Mouse (Mus musculus) brain, embryonic 14.5 days (tissue): ENCODE data around the gene 3830406C13Rik. TPM values are rescaled to one million over a fixed set of nuclear protein-coding genes. Genes with fewer than 3 reads are reported as not detected.
A peak's percentile ranks its signal among the peaks of the same experiment; 100 is the strongest.
"Not testable (repeated sequence)": the region's sequence is repeated elsewhere in the genome, so short reads cannot be mapped to it uniquely, and the experiment has no call there.

Experiments
- DNase-seq: peaks from one replicate; pipeline ENCODE4 v3.0.0-alpha.2; 2011; ENCODE audit warnings: low read depth
- CTCF ChIP-seq: fragments of 200-500 bp; IDR thresholded peaks from 2 replicates; pipeline ENCODE4 v1.5.1; 2012; ENCODE audit warnings: inconsistent platforms, mild to moderate bottlenecking, moderate library complexity, borderline replicate concordance; ENCODE audit not compliant: insufficient read depth, insufficient read length; ENCODE audit errors: extremely low read depth
- POLR2A ChIP-seq: fragments of 200-500 bp; IDR thresholded peaks from 2 replicates; pipeline ENCODE4 v1.6.1; 2012; ENCODE audit warnings: mild to moderate bottlenecking, inconsistent platforms, borderline replicate concordance; ENCODE audit not compliant: poor library complexity, insufficient read depth, insufficient read length, severe bottlenecking; ENCODE audit errors: extremely low read depth
- polyA plus RNA-seq: library from polyadenylated mRNA; depleted of rRNA; stranded (reverse); fragments of >200 nt; gene quantifications from 2 replicates; pipeline ENCODE4 v1.2.3, GENCODE M21; 2012; rRNA removed

The 3830406C13Rik gene
- polyA plus RNA-seq = 17.2 and 20.8 TPM in 2 replicates

DNA sequence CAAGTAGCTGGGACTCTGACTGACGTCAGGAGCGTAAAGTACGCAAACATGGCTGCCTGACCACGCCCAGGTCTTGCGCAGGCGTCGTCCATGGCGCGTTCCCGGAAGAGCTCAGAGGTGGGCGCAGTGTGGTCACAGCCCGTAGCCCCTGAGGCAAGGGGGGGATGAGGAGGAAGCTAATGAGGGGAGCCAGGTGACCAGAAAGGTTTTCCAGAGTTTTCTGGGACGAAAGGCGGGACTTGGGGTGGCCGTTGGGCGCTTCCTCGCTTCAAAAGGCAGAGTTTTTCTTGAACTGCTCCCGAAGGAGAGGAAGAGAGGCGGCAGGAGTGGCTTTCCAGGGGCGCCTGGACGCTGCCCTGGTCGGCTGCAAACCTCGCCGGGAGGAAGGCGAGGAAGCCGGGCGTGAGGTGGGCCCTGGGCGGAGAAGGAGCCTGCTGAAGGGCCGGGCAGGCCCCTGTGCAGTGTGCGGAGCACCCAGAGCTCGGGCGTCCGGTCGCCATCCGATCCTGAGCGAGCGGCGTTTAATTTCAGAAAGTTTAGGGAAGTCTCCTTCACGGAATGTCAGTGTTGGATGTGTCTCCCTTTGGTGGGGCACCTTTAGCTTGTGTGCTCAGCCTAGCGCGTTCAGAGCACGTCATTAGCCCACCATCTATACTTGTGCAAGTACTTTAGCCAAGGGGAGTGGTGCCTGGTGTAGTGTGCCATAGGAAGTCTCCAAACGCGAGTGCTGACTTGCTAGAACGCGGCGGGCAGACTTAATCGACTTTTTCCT lies at the start of gene 3830406C13Rik:
Gene 3830406C13Rik, plus strand, starts transcription at position 33 of the 772 bp plus-strand sequence.
- TF ChIP-seq CTCF = no peak
- peak; percentile 39; the same call in 1 of the 2 replicates for TF ChIP-seq POLR2A
- DNase-seq = peak; percentile 95

- no peak for TF ChIP-seq CTCF
- TF ChIP-seq POLR2A = no peak
- no peak for DNase-seq
These were observed 40.2 kb upstream of the 3830406C13Rik start for GRCm38 (mm10) chr14:12243726-12244125.

DNA sequence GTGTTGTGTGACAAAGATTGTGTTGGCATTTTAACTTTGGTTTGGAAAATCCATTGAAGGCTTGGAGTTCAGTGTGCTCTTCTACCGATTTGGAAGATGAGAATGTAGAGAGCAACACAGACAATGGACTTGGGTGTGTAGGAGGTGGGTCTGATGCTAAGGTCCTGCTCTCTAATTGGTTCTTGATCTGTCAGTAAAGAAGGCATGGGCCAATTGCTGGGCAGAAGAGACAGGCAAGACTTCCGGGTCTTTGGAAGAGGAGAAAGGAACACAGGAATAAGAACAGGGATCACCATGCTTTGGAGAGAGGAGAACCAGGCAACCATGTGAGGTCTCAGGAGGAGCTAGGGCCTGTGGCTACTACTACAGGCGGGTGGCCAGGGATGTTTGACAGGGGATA lies 7.9 kb upstream of the 3830406C13Rik start:
- TF ChIP-seq CTCF (no peak), POLR2A (no peak)
- DNase-seq = no peak

DNA sequence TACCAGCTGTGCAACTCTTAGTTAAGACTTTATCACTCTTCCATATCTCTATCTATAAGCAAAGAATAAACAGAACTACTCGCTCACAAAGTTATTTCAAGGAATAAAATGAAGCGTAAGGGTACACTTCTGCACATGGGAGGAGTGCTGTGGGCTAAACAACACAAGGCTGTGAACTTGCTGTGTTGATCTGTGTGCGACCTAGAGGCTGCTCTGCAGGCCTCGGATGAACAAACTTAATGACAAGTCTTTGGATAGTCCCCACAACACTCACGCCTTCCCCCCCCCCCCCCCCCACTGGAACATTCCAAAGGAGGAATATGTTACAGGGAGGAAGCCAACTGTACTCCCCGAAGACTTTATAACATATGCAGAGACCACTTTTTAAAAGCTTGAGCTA lies 332 bp upstream of the 3830406C13Rik start, which contains the start of gene Gm49355:
Gene Gm49355, plus strand, starts transcription at position 336 of the 400 bp plus-strand sequence.
- DNase-seq = no peak
- no peak for TF ChIP-seq CTCF

- DNase-seq = not testable (repeated sequence)
These were observed 5.8 kb downstream of the 3830406C13Rik start for GRCm38 (mm10) chr14:12289747-12290146.

DNA sequence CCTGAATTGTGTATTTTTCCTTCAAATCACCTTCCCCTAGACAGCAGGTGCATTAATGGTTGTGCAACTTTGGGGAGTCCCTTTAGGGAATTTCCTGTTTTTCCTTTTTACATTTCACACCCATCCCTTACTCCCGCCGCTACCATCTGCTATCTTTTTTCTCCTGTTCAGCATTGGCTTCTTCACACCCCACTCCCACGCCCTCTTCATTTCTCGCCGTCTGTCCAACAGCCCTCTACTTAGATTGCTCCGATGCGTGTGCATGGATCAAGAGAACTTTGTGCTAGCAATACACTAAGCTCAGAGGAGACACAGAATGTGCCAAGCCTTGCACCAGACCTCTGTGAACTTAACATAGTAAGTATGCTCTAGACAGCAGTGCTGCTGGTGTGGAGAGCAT lies 12.4 kb downstream of the 3830406C13Rik start:
- no peak for TF ChIP-seq CTCF
- TF ChIP-seq POLR2A = no peak
- peak; percentile 55 for DNase-seq

DNA sequence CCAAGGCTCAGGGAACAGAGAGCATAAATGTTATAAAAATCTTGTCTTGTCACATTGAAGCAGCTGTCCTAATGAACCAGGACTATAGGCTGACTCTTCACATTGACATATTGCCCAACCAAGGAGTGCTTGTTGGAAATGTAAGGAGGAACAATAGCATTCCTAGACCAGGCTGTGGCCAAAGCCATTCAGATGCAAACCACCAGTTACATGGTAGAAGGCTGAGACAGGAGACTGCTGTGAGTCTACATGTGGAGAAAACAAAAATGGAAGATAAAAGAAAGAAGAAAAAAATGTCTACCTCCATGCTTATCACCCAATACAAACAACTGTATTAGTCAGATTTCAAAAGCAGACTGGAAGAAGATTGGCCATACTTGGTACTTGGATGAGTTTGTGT lies 15.2 kb downstream of the 3830406C13Rik start:
- TF ChIP-seq CTCF (no peak), POLR2A (no peak)
- DNase-seq = no peak

GRCm38 (mm10) chr14:12299654-12300053 lies 15.7 kb downstream of the 3830406C13Rik start:
- peak; percentile 72 for DNase-seq
- TF ChIP-seq POLR2A (no peak), CTCF (no peak)

DNA sequence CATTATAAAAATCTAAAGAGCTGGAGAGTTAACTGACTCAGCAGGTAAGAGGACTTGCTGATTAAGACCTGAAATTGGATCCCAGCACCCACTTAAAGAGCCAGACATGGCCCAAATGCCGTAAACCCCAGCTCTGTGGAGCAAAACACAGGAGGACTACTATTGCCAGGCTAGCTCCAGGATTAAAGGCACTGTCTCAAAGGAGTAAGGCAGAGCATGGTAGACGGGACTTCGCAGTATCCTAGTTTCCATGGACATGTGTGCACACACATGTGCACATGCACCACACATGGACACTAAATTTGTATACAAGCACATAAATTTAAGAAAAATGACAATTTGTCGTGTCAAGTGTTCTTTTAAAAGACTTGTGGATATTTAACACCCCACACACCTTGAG lies 16.3 kb downstream of the 3830406C13Rik start:
- DNase-seq = peak; percentile 17
- TF ChIP-seq POLR2A (no peak), CTCF (no peak)

DNA sequence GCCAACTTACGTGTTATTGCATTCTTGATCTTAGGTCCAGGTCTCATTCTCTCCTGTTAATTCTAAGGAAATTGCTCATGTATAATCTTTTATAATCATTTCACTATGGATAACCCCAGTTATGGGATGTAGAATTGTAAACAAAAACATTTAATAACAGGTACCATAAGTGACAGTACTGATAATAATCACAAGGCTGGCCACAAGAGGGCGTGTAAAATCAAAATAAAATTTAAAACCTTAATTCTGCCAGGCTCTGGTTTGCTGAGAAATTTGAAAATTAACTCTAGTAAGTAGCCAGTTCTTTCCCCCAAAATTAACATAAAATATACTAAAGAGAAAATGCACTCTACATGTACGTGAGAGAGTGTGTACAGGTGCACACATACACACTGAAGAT lies 16.7 kb downstream of the 3830406C13Rik start:
- DNase-seq = peak; percentile 61
- no peak for TF ChIP-seq POLR2A
- no peak for TF ChIP-seq CTCF

- DNase-seq = peak; percentile 45
- TF ChIP-seq CTCF (no peak), POLR2A (no peak)
These were observed 19.1 kb downstream of the 3830406C13Rik start for GRCm38 (mm10) chr14:12303106-12303505.

DNA sequence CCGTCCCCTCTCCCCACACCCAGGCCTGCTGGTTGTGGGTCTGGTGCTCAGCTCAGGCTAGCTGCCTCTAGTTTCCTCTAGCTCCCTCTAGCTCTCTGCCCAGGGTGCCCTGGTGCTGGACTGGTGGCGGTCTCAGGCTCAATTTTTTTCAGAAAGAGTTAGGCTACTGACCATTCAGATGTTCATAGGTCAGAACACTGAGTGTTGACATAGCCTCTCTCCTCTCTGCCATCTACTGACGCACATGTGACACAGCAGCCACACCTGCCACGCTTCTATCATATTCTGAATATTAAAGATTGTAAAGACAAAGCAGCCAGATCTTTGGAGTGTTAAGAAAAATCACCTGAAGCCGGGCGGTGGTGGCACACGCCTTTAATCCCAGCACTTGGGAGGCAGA lies 49.6 kb downstream of the 3830406C13Rik start:
- DNase-seq = no peak
- TF ChIP-seq POLR2A (no peak), CTCF (peak; percentile 6; the same call in 1 of the 2 replicates)
